Mouse (Mus musculus): Measurements from ENCODE around the gene Snx29. TPM values are rescaled to one million over a fixed set of nuclear protein-coding genes. Genes with fewer than 3 reads are reported as not detected.

Snx29 gene
- polyA plus RNA-seq, 1 experiment from 2014 or later: 11.4 TPM

DNA sequence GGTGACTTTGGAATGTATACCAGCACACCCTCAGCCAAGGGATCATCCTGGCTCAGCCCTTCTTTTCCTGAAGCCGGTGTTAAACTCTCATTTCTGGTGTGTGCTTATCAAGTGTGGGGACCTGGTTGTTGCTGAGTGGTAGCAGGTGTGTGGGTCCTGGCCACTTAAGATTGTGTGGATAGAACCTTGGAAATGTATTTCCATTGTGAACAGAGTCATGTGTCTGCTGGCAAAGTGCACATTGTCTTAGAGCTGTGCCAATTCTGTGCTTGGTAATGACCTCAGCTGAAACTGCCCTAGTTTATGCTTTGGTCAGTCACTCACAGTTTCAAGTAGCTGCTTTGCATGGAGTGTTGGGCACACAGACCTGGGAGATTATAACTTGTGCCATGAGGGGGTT is 316.0 kb downstream of the Snx29 start:
- H3K9ac ChIP-seq (ENCODE audit: low read length): no peak overlapping the region
- H3K4me3 ChIP-seq (ENCODE audit: low read length): no peak overlapping the region
- no peaks in the 10 kb centered on the region for H3K27me3 ChIP-seq (ENCODE audit: control insufficient read depth, insufficient read depth, low read depth, low read length)
- peaks cover 21% of the 10 kb centered on the region; the same call in 1 of the 2 replicates for H3K4me1 ChIP-seq (replicated peaks; ENCODE audit: control insufficient read depth, insufficient read depth, low read length)
- no peak overlapping the region for H3K27ac ChIP-seq (ENCODE audit: low read length)
- H3K4me2 ChIP-seq (ENCODE audit: low read depth, low read length): no peak overlapping the region
- WGBS: 38% methylated on average over 1 of the region's 1 CpGs
- H3K36me3 ChIP-seq (ENCODE audit: control insufficient read depth, insufficient read depth, low read length): no peaks in the 10 kb centered on the region
- H3K9me3 ChIP-seq (ENCODE audit: control insufficient read depth, low read length): no peaks in the 10 kb centered on the region
- no peak for ATAC-seq (ENCODE audit: low read depth)

DNA sequence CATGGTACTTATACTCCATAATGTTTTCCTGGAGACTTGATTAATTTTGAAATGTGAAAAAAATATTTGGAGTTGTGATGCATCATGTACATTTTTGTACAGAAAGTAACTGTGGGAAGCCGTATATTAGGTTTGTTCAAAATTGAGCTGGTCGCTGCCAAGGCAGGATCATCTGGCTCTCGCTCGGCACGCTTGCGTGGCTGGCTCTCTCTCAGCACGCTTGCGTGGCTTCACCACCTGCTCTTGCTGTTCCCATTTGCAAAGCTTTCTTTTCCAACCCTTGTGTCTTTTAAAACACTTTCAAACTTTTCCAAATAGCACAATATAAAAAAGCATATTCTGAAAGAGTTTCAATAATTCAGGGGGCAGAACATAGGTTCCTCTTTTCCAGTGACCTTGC is 317.2 kb downstream of the Snx29 start:
- 87% methylated on average over 8 of the region's 8 CpGs for whole genome bisulfite sequencing
- Histone ChIP-seq H3K4me2 (ENCODE audit: low read depth, low read length) (no peak overlapping the region), H3K27me3 (ENCODE audit: control insufficient read depth, insufficient read depth, low read depth, low read length) (no peaks in the 10 kb centered on the region), H3K4me3 (ENCODE audit: low read length) (no peak overlapping the region), H3K36me3 (ENCODE audit: control insufficient read depth, insufficient read depth, low read length) (no peaks in the 10 kb centered on the region), H3K9ac (ENCODE audit: low read length) (no peak overlapping the region), H3K27ac (ENCODE audit: low read length) (no peak overlapping the region), H3K9me3 (ENCODE audit: control insufficient read depth, low read length) (no peaks in the 10 kb centered on the region), H3K4me1 (replicated peaks; ENCODE audit: control insufficient read depth, insufficient read depth, low read length) (peaks cover 25% of the 10 kb centered on the region; the same call in 1 of the 2 replicates)
- no peak for ATAC-seq (ENCODE audit: low read depth)

DNA sequence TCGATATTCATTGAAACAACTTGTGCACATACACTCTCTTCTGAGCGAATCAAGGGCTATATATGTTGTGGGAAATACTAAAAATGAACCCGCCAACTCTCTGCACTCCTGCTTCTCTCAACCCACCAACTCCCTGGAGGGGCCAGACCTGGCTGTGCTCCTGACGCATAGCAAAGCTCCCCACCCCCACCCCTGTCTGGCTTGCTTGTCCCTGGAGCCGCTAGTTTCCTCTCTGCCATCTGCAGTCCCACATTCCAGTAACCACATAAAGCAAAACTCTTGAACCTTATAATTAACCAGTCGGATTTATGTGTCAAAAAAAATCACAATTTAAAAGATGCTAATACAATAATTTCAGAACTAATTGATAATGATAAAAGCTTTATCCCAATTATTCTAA is 320.9 kb downstream of the Snx29 start:
- Histone ChIP-seq H3K4me2 (ENCODE audit: low read depth, low read length) (no peak overlapping the region), H3K27me3 (ENCODE audit: control insufficient read depth, insufficient read depth, low read depth, low read length) (no peaks in the 10 kb centered on the region), H3K9ac (ENCODE audit: low read length) (no peak overlapping the region), H3K4me3 (ENCODE audit: low read length) (no peak overlapping the region), H3K36me3 (ENCODE audit: control insufficient read depth, insufficient read depth, low read length) (no peaks in the 10 kb centered on the region), H3K4me1 (replicated peaks; ENCODE audit: control insufficient read depth, insufficient read depth, low read length) (peaks cover 20% of the 10 kb centered on the region), H3K9me3 (ENCODE audit: control insufficient read depth, low read length) (no peaks in the 10 kb centered on the region), H3K27ac (ENCODE audit: low read length) (no peak overlapping the region)
- 53% methylated on average over 6 of the region's 6 CpGs for WGBS
- no peak for ATAC-seq (ENCODE audit: low read depth)

DNA sequence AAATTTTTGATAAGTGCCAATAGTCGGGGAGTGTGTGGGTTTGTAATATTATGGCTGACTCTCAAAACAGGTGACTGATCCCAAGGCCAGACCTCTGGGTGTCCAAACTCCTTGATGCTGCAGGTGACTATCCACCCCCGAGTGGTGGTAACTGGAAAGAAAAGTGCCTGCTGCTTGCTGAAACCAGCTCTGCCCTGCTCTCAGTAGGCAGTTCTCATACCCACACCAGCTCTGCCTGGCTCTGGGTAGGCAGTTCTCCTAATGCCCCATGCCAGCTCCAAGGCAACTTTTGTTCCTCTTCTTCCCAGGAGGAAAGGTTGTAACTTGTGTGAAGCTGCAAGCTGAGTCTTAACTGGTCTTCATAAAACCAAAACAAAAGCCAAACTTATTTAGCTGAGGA is 321.7 kb downstream of the Snx29 start:
- no peak for ATAC-seq (ENCODE audit: low read depth)
- Histone ChIP-seq H3K4me2 (ENCODE audit: low read depth, low read length) (no peak overlapping the region), H3K27ac (ENCODE audit: low read length) (no peak overlapping the region), H3K9ac (ENCODE audit: low read length) (no peak overlapping the region), H3K27me3 (ENCODE audit: control insufficient read depth, insufficient read depth, low read depth, low read length) (no peaks in the 10 kb centered on the region), H3K9me3 (ENCODE audit: control insufficient read depth, low read length) (no peaks in the 10 kb centered on the region), H3K36me3 (ENCODE audit: control insufficient read depth, insufficient read depth, low read length) (no peaks in the 10 kb centered on the region), H3K4me3 (ENCODE audit: low read length) (no peak overlapping the region), H3K4me1 (replicated peaks; ENCODE audit: control insufficient read depth, insufficient read depth, low read length) (peaks cover 20% of the 10 kb centered on the region)
- WGBS: 56% methylated on average over 2 of the region's 2 CpGs

DNA sequence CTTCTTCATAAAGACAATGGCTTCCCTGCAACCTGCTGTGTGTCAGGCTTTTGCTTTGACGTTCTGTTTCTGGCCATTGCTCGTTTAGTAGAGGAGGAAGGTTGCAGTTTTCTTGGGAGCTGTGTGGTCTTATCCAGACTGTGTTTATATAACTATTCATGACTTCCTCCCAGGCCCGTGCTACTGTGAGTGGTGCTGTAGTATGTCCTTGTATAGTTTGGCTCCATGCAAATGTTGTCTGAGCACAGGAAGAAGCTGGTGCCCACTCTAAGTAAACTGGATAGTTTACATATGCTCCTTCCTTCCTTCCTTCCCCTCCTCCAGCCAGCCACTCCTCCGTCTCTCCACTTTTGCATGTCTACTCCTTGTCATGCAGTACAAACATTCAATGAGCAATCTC is 323.0 kb downstream of the Snx29 start:
- Histone ChIP-seq H3K27ac (ENCODE audit: low read length) (peak overlapping the region; percentile 45), H3K27me3 (ENCODE audit: control insufficient read depth, insufficient read depth, low read depth, low read length) (no peaks in the 10 kb centered on the region), H3K9ac (ENCODE audit: low read length) (no peak overlapping the region), H3K4me3 (ENCODE audit: low read length) (no peak overlapping the region), H3K4me1 (replicated peaks; ENCODE audit: control insufficient read depth, insufficient read depth, low read length) (peaks cover 20% of the 10 kb centered on the region), H3K9me3 (ENCODE audit: control insufficient read depth, low read length) (no peaks in the 10 kb centered on the region), H3K4me2 (ENCODE audit: low read depth, low read length) (no peak overlapping the region), H3K36me3 (ENCODE audit: control insufficient read depth, insufficient read depth, low read length) (no peaks in the 10 kb centered on the region)
- 4% methylated on average over 4 of the region's 4 CpGs for WGBS
- peak; percentile 95 for ATAC-seq (ENCODE audit: low read depth)

DNA sequence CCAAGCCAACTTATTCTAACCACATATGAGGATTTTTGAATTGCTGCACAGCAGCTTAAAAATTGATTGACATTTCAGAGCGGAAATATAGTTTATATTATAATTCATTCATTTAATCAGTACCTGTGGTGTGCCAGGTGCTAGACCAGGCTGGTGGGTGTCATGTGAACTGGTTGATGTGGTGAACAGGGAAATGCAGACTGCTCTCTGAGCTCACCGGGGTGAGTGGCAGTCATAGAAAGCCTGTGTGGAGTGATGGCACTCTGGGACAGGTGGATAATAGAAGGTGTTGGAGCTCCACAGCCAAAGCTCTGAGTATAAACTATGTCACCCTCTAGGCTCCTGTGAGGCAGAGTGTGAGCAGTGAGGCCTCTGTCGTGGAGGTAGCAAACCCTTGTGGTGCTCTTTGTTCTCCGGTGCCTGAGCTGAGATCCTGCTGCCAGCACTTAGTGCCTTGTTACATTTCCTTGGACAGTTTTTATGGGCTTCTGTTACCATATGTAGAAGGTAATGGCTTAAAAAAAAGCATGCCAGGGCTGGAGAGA is 324.1 kb downstream of the Snx29 start:
- Histone ChIP-seq H3K27ac (ENCODE audit: low read length) (no peak overlapping the region), H3K36me3 (ENCODE audit: control insufficient read depth, insufficient read depth, low read length) (no peaks in the 10 kb centered on the region), H3K9me3 (ENCODE audit: control insufficient read depth, low read length) (no peaks in the 10 kb centered on the region), H3K9ac (ENCODE audit: low read length) (no peak overlapping the region), H3K4me3 (ENCODE audit: low read length) (no peak overlapping the region), H3K27me3 (ENCODE audit: control insufficient read depth, insufficient read depth, low read depth, low read length) (no peaks in the 10 kb centered on the region), H3K4me2 (ENCODE audit: low read depth, low read length) (no peak overlapping the region), H3K4me1 (replicated peaks; ENCODE audit: control insufficient read depth, insufficient read depth, low read length) (peaks cover 20% of the 10 kb centered on the region)
- 76% methylated on average over 4 of the region's 4 CpGs for WGBS
- ATAC-seq (ENCODE audit: low read depth): no peak

DNA sequence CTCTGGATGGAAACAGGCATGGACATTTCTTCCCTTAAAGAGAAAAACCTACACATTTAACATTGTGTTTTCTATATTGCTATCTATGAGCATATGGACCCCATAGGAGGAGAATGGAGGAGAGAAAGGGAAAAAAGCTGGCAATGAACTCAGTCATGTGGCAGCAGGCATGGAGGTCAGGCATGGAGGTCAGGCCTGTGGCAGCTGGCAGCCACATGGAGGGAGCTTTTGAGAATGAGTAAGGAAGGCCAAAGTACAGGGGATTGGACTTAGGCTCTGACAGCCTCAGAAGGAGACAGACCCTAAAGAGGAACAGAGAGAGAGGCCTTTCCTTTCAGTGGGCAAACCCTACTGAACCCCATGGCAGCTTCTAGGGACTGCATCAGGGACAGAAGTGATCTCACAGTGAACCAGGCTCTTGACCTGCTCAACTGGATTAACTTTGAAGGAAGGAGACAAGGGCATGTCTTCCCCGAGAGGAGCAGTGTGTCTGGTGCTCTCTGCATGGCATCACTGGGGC is 325.5 kb downstream of the Snx29 start:
- no peak overlapping the region for H3K9ac ChIP-seq (ENCODE audit: low read length)
- ATAC-seq (ENCODE audit: low read depth): no peak
- no peak overlapping the region for H3K4me3 ChIP-seq (ENCODE audit: low read length)
- peaks cover 16% of the 10 kb centered on the region for H3K4me1 ChIP-seq (replicated peaks; ENCODE audit: control insufficient read depth, insufficient read depth, low read length)
- H3K27me3 ChIP-seq (ENCODE audit: control insufficient read depth, insufficient read depth, low read depth, low read length): no peaks in the 10 kb centered on the region
- 92% methylated on average over 1 of the region's 1 CpGs for WGBS
- no peaks in the 10 kb centered on the region for H3K36me3 ChIP-seq (ENCODE audit: control insufficient read depth, insufficient read depth, low read length)
- no peak overlapping the region for H3K4me2 ChIP-seq (ENCODE audit: low read depth, low read length)
- H3K27ac ChIP-seq (ENCODE audit: low read length): no peak overlapping the region
- H3K9me3 ChIP-seq (ENCODE audit: control insufficient read depth, low read length): no peaks in the 10 kb centered on the region

DNA sequence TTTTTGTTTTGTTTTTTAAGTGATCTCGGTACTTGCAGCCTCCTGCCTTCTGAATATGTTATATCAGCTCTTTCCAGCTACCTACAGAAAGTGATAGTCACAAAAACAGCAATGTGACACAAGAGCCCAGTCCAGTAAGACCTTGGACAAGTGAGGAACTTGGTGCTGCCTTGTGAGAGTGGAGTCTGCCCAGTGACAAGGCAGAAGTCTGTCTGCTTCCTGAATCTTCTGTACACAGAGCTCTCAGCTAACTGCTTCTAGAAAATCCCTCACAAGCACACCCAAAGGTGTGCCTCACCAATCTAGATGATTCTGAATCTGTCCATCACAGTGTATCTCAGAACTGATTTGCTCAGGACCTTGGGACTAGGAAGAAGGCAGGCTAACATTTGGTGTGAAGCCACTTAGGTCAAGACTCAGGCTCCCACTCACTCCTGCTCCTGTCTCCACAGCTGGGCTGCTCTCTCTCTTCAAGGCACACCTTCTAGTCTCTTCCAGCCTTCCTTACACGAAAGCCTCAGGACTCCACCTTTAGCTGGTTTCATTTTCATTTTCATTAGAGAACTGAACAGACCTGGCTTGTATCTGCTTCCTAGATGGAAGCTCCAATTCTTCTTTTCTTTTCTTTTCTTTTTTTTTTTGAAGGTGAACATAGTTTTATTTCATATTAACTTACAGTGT is 330.1 kb downstream of the Snx29 start:
- WGBS: 78% methylated on average over 2 of the region's 2 CpGs
- no peak overlapping the region for H3K4me3 ChIP-seq (ENCODE audit: low read length)
- no peaks in the 10 kb centered on the region for H3K27me3 ChIP-seq (ENCODE audit: control insufficient read depth, insufficient read depth, low read depth, low read length)
- H3K9ac ChIP-seq (ENCODE audit: low read length): no peak overlapping the region
- ATAC-seq (ENCODE audit: low read depth): no peak
- no peaks in the 10 kb centered on the region for H3K36me3 ChIP-seq (ENCODE audit: control insufficient read depth, insufficient read depth, low read length)
- no peak overlapping the region for H3K27ac ChIP-seq (ENCODE audit: low read length)
- H3K9me3 ChIP-seq (ENCODE audit: control insufficient read depth, low read length): no peaks in the 10 kb centered on the region
- no peaks in the 10 kb centered on the region for H3K4me1 ChIP-seq (replicated peaks; ENCODE audit: control insufficient read depth, insufficient read depth, low read length)
- H3K4me2 ChIP-seq (ENCODE audit: low read depth, low read length): no peak overlapping the region

DNA sequence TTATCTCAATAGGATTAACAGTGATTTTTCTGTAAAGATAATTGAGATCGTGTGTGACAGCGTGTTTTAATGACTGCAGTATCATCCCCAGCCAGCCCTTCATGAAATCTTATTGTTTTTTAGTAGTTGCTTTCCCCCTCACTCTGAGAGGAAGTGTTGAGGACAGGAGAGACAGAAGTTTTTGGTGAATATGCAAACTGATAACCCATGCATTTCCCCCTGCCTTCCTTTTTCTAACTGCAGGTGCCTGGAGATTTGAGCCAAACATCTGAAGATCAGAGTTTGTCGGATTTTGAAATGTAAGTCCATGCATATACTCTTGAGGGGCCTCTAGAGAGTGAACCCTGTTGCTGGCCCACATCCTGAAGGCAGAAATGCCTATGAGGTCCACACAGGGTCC is 333.2 kb downstream of the Snx29 start:
- H3K27ac ChIP-seq (ENCODE audit: low read length): no peak overlapping the region
- no peak overlapping the region for H3K9ac ChIP-seq (ENCODE audit: low read length)
- H3K4me3 ChIP-seq (ENCODE audit: low read length): no peak overlapping the region
- 79% methylated on average over 3 of the region's 3 CpGs for WGBS
- H3K9me3 ChIP-seq (ENCODE audit: control insufficient read depth, low read length): no peaks in the 10 kb centered on the region
- no peaks in the 10 kb centered on the region for H3K36me3 ChIP-seq (ENCODE audit: control insufficient read depth, insufficient read depth, low read length)
- no peaks in the 10 kb centered on the region for H3K4me1 ChIP-seq (replicated peaks; ENCODE audit: control insufficient read depth, insufficient read depth, low read length)
- no peak for ATAC-seq (ENCODE audit: low read depth)
- H3K4me2 ChIP-seq (ENCODE audit: low read depth, low read length): no peak overlapping the region
- H3K27me3 ChIP-seq (ENCODE audit: control insufficient read depth, insufficient read depth, low read depth, low read length): no peaks in the 10 kb centered on the region
